Mouse (Mus musculus): ENCODE results near the gene Phlpp1.

- TF ChIP-seq CTCF (IDR thresholded peaks at IDR 0.05; ENCODE audit: control insufficient read depth, insufficient read depth, low read length): no peak
- no peak for TF ChIP-seq POLR2A (IDR thresholded peaks at IDR 0.05; ENCODE audit: borderline replicate concordance, control insufficient read depth, low read depth, low read length)
These were observed 18.8 kb upstream of the Phlpp1 start for GRCm38 (mm10) chr1:106152742-106153141.
